Mouse (Mus musculus) limb, embryonic 13.5 days (tissue): ENCODE data around the gene Zbtb16. TPM values are rescaled to one million over a fixed set of nuclear protein-coding genes. Genes with fewer than 3 reads are reported as not detected.
A peak's percentile ranks its signal among the peaks of the same experiment; 100 is the strongest.

Source experiments
- ATAC-seq: fragments of 200-750 bp; cut with Nextera tagmentation; 2 replicates; pipeline ENCODE4 v1.8.0; 2017; ENCODE audit warnings: low read depth, moderate number of reproducible peaks, moderate TSS enrichment; ENCODE audit not compliant: low FRiP score
- H3K27ac ChIP-seq: fragments of 300-500 bp; sonication (generic); 2 replicates; pipeline ENCODE4 v1.5.1; 2015; ENCODE audit warnings: inconsistent platforms, mild to moderate bottlenecking, moderate library complexity
- H3K27me3 ChIP-seq: fragments of 300-500 bp; sonication (generic); 2 replicates; pipeline ENCODE4 v1.6.1; 2015; ENCODE audit warnings: mild to moderate bottlenecking, inconsistent platforms
- H3K36me3 ChIP-seq: fragments of 300-500 bp; sonication (generic); 2 replicates; pipeline ENCODE4 v1.6.1; 2015; ENCODE audit warnings: inconsistent platforms, mild to moderate bottlenecking, moderate library complexity
- H3K4me1 ChIP-seq: fragments of 300-500 bp; sonication (generic); 2 replicates; pipeline ENCODE4 v1.6.1; 2015; ENCODE audit warnings: inconsistent platforms
- H3K4me2 ChIP-seq: fragments of 300-500 bp; sonication (generic); replicated peaks from 2 replicates; pipeline ENCODE4 v1.6.1; 2015; ENCODE audit warnings: inconsistent platforms, mild to moderate bottlenecking, moderate library complexity
- H3K4me3 ChIP-seq: fragments of 300-500 bp; sonication (generic); 2 replicates; pipeline ENCODE4 v1.5.1; 2015; ENCODE audit warnings: moderate library complexity, mild to moderate bottlenecking, inconsistent platforms
- H3K9ac ChIP-seq: fragments of 300-500 bp; sonication (generic); 2 replicates; pipeline ENCODE4 v1.6.1; 2015; ENCODE audit warnings: mild to moderate bottlenecking, inconsistent platforms
- H3K9me3 ChIP-seq: fragments of 300-500 bp; sonication (generic); 2 replicates; pipeline ENCODE4 v1.6.1; 2016; ENCODE audit warnings: inconsistent platforms
- WGBS: fragments of 180-500 bp; shearing (Covaris S2); methylation state at CpG from one replicate; pipeline ENCODE4 v1.1.7; 2015; 5-methylcytosine and 5-hydroxymethylcytosine counted together
- polyA plus RNA-seq: library from polyadenylated mRNA; unstranded; fragments of >200 nt; fragmentation: Nextera tagmentation; extraction: Ambion mirVana; gene quantifications from 2 replicates; pipeline ENCODE4 v1.2.1, GENCODE M21; 2015

Gene Zbtb16
- polyA plus RNA-seq, 1 experiment from 2014 or later, result 1.1 TPM

DNA sequence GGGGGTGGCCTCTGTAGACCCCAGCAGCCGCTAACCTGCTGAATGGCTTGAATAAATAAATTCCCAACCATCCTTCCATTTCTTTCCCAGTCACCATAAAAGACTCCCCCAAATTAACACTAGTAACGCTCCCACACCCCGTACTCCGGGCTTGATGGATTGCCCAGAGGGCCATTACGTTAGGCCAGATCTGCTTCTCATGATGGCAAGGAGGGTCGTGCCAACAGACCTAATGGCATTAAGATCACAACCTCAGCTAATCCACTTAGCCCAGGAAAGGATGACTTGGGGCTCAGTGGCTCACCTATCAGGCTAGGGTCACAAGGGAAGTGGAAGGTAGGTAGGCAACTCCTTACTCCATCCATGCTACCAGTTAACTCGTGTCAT lies 12.7 kb downstream of the Zbtb16 start:
- no peaks in the 10 kb centered on the region for H3K9me3 ChIP-seq
- no peak overlapping the region for H3K9ac ChIP-seq
- no peaks in the 10 kb centered on the region for H3K36me3 ChIP-seq
- WGBS, result 14% methylated on average over 7 of the region's 7 CpGs
- H3K27me3 ChIP-seq, result peaks cover 83% of the 10 kb centered on the region
- H3K27ac ChIP-seq, result no peak overlapping the region; the same call in 1 of the 2 replicates
- peaks cover 46% of the 10 kb centered on the region for H3K4me1 ChIP-seq
- no peak for ATAC-seq
- peak overlapping the region; percentile 46 for H3K4me2 ChIP-seq
- H3K4me3 ChIP-seq, result peak overlapping the region; percentile 3; the same call in 1 of the 2 replicates

DNA sequence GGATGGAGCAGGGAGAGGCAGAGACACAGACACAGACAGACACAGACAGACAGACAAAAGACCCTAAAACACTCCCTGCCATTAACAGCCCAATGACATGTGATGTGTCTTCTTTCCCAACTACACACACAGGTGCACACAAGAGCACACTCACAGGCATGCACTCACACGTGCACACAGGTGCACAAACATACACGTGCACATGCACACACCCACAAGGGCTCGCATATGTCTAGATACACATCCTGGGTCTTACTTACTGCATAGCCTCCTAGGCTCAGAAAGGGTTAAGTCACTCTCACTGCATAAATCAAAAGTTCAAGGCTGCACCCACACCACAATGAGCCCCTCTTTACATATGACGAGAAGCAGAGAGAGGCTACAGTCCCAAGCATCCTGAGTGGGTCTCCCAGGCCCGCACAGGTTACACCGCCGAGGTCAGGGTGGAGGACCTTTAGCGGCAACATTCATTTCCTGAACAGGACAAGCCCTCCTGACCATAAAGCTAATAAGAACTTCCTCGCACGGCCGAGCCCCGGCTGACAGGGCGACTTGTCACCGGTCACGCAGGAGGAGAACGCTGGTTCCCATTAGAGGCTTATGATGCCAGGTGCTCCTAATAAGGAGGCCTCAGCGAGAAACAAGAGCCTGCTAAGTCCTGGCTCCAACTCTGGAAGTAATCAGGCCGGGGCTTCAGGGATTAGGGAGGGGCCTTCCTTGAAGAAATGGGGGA lies 13.3 kb downstream of the Zbtb16 start:
- ATAC-seq, result peak; percentile 74
- Histone ChIP-seq H3K9me3 (no peaks in the 10 kb centered on the region), H3K27me3 (peaks cover 82% of the 10 kb centered on the region), H3K4me3 (peak overlapping the region; percentile 3; the same call in 1 of the 2 replicates), H3K4me2 (peak overlapping the region; percentile 46), H3K4me1 (peaks cover 46% of the 10 kb centered on the region), H3K36me3 (no peaks in the 10 kb centered on the region), H3K27ac (no peak overlapping the region), H3K9ac (no peak overlapping the region)
- WGBS, result 7% methylated on average over 18 of the region's 18 CpGs

DNA sequence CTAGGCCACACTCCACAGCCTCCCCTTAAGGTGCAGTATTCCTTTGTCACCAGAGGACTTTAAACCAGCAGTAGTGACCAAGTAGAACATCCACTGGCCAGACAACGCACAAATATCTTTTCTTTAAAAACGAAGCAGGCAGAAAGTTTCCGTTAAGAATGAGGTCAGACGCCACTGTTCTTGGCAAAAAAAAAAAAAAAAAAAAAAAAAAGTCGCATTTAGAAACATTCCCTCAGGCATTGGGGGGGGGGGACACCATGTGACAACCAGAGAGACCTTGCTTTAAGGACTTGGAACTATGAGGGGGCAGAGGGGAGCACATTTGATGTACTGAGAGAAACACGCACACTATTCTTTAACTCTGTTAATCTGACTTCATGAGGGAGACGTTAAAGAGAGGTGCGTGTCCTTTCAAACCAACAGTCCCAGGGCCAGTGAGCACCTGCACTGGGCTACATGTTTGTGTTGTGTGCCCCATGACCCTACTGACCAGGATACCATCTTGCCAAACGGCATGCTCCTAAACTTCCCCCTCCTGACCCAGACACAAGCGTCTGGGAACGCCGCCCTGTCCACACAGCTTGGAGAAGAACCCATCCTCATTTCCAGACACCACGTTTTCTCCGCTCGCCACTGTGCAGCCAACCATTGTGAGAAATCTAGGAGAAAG lies 14.0 kb downstream of the Zbtb16 start:
- H3K27ac ChIP-seq, result no peak overlapping the region

DNA sequence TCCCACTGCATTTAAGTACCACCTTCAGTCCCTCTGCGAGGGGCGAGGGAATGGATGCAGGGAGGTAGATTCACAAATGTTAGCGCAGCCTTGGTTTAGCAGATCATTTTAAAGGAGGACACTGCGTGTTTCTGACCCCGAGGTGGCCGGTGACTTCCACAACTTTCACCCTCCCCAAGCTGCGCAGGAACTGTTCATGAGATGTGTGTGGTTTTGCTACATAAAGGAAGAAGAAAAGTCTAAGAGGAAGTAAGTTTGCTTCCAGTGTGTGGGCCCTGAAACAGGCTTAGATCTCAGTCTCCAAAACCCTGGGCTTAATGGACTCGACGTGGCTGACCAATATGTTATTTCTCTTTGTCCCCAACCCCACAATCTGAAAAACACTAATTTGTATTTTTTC lies 14.6 kb downstream of the Zbtb16 start:
- 29% methylated on average over 9 of the region's 9 CpGs for WGBS

More for the DNA sequence above, 14.0 kb downstream of the Zbtb16 start:
- no peaks in the 10 kb centered on the region for H3K36me3 ChIP-seq
- H3K9ac ChIP-seq, result no peak overlapping the region
- no peak for ATAC-seq
- no peaks in the 10 kb centered on the region for H3K9me3 ChIP-seq
- peaks cover 46% of the 10 kb centered on the region for H3K4me1 ChIP-seq
- WGBS, result 30% methylated on average over 15 of the region's 15 CpGs
- peaks cover 80% of the 10 kb centered on the region for H3K27me3 ChIP-seq
- 0 out of 2 replicates have a peak overlapping the region, but pooled peaks have one; percentile 3 for H3K4me3 ChIP-seq
- no peak overlapping the region for H3K4me2 ChIP-seq

DNA sequence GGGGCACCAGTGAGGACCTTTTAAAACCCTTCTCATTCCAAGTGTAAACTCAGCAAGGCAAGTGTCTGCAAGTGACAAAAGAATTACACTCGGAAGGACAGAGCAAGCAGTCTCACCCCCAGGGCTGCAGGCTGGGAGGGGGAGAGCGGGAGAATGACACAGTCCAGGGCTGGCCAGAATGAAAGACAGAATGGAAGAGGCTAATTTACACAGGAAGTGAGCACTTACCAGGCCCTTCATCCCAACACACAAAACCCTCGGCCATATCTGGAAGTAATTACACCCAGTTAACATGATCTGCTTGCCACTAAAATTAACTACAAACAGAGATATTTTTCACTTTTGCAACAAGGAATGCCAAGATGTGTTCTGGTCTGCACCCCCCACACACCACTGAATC lies 15.2 kb downstream of the Zbtb16 start:
- no peak overlapping the region for H3K4me3 ChIP-seq
- no peak overlapping the region for H3K4me2 ChIP-seq
- H3K36me3 ChIP-seq, result no peaks in the 10 kb centered on the region
- H3K27me3 ChIP-seq, result peaks cover 74% of the 10 kb centered on the region
- WGBS, result 17% methylated on average over 3 of the region's 3 CpGs
- peaks cover 46% of the 10 kb centered on the region for H3K4me1 ChIP-seq
- no peak overlapping the region for H3K27ac ChIP-seq
- no peak overlapping the region for H3K9ac ChIP-seq
- no peak for ATAC-seq
- H3K9me3 ChIP-seq, result no peaks in the 10 kb centered on the region

More for the DNA sequence above, 14.6 kb downstream of the Zbtb16 start:
- no peak for ATAC-seq
- no peaks in the 10 kb centered on the region for H3K9me3 ChIP-seq
- H3K4me2 ChIP-seq, result no peak overlapping the region
- peaks cover 46% of the 10 kb centered on the region for H3K4me1 ChIP-seq
- no peak overlapping the region for H3K4me3 ChIP-seq
- H3K9ac ChIP-seq, result no peak overlapping the region
- H3K36me3 ChIP-seq, result no peaks in the 10 kb centered on the region
- H3K27ac ChIP-seq, result no peak overlapping the region
- H3K27me3 ChIP-seq, result peaks cover 76% of the 10 kb centered on the region

DNA sequence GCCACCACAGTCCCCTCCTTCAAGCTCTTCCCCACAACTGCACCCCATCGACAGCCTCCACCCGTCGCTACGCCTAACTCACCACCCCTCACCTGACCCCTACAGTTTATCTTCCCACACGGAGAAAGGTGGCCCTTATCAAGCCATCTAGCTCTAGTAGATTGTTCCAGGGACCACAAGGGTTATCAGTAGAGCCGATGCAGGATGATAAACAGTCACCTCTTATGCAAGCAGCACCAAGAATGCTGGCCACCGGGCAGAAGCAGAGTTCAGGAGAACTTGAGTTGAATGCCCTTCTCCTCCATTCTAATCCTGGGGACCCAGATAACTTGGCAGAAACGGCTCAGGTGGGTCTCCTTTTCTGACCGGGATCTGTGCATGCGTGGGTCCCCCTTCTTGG lies 16.3 kb downstream of the Zbtb16 start:
- H3K4me2 ChIP-seq, result no peak overlapping the region
- peaks cover 73% of the 10 kb centered on the region for H3K27me3 ChIP-seq
- H3K9me3 ChIP-seq, result no peaks in the 10 kb centered on the region
- ATAC-seq, result no peak
- no peaks in the 10 kb centered on the region for H3K36me3 ChIP-seq
- H3K4me1 ChIP-seq, result peaks cover 46% of the 10 kb centered on the region
- no peak overlapping the region for H3K27ac ChIP-seq
- no peak overlapping the region for H3K9ac ChIP-seq
- 67% methylated on average over 10 of the region's 10 CpGs for WGBS
- no peak overlapping the region for H3K4me3 ChIP-seq

DNA sequence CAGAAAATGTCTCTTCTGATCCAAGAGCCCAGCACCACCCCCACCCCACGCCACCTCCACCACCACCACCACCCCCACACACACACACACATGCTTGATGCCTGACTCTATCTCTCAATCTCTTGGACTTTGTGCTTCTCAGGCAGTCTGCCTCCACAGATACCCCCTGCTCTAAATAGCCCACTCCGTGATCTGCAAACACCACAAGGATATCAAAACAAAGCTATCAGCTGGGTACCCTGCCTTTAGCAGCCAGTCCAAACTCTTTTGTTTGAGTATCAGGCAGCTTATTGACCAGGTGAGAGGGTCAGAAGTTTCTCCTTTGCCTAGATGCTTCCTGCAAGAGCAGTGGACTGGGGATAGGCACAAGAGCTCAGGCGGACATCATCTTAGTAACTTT lies 16.9 kb downstream of the Zbtb16 start:
- Histone ChIP-seq H3K27ac (no peak overlapping the region), H3K4me3 (no peak overlapping the region), H3K9me3 (no peaks in the 10 kb centered on the region), H3K36me3 (no peaks in the 10 kb centered on the region), H3K4me2 (no peak overlapping the region), H3K27me3 (peaks cover 70% of the 10 kb centered on the region), H3K4me1 (peaks cover 44% of the 10 kb centered on the region), H3K9ac (no peak overlapping the region)
- no peak for ATAC-seq
- 81% methylated on average over 3 of the region's 3 CpGs for WGBS

DNA sequence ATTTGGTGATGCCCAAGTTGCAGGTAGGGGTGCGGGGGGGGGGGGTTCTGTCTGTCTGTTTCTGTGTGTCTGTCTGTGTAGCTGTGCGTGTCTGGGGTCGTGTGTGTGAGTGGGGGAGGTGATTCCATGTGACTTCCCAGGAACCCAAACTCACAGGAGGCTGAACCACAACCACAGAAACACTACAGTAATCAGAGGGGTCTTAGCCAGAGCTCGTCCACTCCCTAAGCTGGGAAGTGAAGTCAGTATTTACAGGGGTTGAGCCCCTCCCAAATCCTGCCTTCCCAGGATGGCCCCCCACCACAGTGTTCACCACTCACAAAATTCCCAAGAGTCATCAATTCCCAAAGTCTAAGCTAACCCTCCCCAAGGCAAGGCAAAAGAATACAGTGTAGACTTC lies 18.1 kb downstream of the Zbtb16 start:
- Histone ChIP-seq H3K4me1 (peaks cover 31% of the 10 kb centered on the region), H3K4me2 (no peak overlapping the region), H3K27ac (no peak overlapping the region), H3K9ac (no peak overlapping the region), H3K27me3 (peaks cover 74% of the 10 kb centered on the region), H3K36me3 (no peaks in the 10 kb centered on the region), H3K9me3 (no peaks in the 10 kb centered on the region), H3K4me3 (no peak overlapping the region)
- WGBS, result 70% methylated on average over 4 of the region's 4 CpGs
- no peak for ATAC-seq

DNA sequence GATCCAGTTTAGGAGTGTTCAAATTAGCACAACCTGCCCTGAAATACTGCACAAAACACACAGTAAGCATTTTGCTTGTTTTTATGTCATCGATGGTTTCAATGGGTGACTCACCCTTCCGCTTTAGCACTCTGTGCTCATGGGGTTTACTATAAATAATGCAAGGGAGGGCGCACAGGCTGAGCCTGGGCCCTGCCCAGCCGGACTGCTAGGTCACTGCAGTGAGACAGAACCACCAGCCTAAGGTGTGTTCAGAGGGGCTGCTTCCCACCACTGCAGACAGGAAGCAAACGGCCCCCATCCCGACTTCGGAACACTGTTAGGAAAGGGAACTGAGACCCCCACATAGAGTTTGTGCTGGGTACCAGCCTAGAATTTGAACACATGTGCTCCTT lies 18.6 kb downstream of the Zbtb16 start:
- no peaks in the 10 kb centered on the region for H3K36me3 ChIP-seq
- H3K4me2 ChIP-seq, result no peak overlapping the region
- no peaks in the 10 kb centered on the region for H3K9me3 ChIP-seq
- H3K27me3 ChIP-seq, result peaks cover 74% of the 10 kb centered on the region
- ATAC-seq, result no peak
- no peak overlapping the region for H3K27ac ChIP-seq
- WGBS, result 81% methylated on average over 7 of the region's 7 CpGs
- H3K4me3 ChIP-seq, result no peak overlapping the region
- peaks cover 26% of the 10 kb centered on the region for H3K4me1 ChIP-seq
- no peak overlapping the region for H3K9ac ChIP-seq

DNA sequence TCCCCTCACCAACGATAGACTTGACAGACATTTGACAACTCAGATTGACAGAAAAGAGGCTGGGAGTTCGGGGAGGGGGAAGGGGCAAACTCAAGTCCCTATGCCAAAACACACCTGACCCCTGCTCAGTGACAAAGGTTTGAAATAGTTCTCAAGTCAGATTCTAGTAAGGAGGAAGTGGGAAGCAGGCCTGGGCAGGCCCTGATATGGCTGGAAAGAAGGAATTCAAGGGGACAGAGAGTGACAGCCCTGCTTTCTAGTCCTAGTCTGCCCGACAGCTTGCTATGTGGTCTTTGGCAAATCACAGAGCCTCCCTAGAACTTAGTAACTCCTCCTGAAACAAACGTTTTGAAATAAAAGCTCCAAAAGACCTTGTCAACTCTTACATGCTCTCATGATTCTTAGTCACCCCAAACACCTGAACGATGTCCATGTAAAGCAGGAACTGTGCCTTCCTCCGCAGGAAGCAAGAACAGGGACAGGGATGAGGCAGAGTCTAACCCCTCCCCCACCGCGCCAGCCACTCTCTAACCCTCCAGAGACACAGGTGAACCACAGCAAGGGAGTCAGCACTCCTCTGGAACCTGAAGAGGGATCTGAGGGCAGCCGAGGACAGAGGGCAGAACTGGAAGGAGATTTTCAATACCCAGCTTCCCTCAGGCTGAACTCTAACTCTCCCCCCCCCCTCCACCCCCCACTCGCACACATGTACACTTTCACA lies 19.2 kb downstream of the Zbtb16 start:
- Histone ChIP-seq H3K4me1 (peaks cover 21% of the 10 kb centered on the region), H3K9me3 (no peaks in the 10 kb centered on the region), H3K27ac (no peak overlapping the region), H3K27me3 (peaks cover 69% of the 10 kb centered on the region), H3K4me3 (no peak overlapping the region), H3K36me3 (no peaks in the 10 kb centered on the region), H3K4me2 (no peak overlapping the region), H3K9ac (no peak overlapping the region)
- WGBS, result 51% methylated on average over 10 of the region's 10 CpGs
- ATAC-seq, result no peak

DNA sequence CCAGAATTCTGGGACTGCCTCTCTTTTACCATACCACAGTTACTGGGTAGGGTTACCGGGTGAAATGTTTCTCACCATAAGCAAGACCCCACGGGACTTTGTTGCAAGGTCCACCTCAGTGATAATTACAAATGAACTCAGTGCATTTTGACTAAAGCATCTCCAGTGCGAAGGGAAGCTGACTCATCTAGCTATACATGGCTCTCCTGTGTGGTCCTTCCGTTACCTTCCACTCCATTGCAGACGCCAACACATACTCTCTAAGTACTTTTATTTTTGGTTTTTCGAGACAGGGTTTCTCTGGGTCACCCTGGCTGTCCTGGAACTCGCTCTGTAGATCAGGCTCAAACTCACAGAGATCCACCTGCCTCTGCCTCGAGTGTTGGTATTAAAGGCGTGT lies 19.9 kb downstream of the Zbtb16 start:
- ATAC-seq, result no peak
- WGBS, result 91% methylated on average over 9 of the region's 9 CpGs
- Histone ChIP-seq H3K27me3 (peaks cover 67% of the 10 kb centered on the region), H3K27ac (no peak overlapping the region), H3K36me3 (no peaks in the 10 kb centered on the region), H3K4me2 (no peak overlapping the region), H3K4me3 (no peak overlapping the region), H3K9me3 (no peaks in the 10 kb centered on the region), H3K4me1 (peaks cover 14% of the 10 kb centered on the region), H3K9ac (no peak overlapping the region)

DNA sequence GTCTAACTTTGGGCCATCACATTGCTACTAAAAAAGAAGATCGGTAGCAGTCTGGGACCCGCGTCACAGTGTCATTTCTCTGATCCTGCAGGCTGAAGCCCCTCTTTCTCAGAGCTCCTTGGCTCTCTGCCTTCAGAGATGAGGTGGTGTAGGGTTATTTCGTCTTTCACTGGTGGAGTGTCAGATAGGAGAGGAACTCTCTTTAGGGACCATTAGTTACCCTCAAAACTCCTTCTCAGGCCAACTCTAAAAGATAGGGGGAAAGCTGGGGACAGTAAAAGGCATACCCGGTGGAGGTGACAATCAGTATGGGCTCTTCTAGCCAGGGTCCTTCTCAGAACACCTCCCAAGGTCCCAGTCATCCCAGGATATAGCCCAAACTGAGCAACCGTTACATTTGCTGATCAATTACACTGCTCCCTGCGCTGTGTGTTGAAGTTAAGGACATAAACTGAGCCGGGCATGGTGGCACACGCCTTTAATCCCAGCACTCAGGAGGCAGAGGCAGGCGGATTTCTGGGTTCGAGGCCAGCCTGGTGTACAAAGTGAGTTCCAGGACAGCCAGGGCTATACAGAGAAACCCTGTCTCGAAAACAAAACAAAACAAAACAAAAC lies 21.0 kb downstream of the Zbtb16 start:
- WGBS, result 85% methylated on average over 12 of the region's 12 CpGs
- Histone ChIP-seq H3K9ac (no peak overlapping the region), H3K4me2 (no peak overlapping the region), H3K4me3 (no peak overlapping the region), H3K9me3 (no peaks in the 10 kb centered on the region), H3K36me3 (no peaks in the 10 kb centered on the region), H3K27ac (no peak overlapping the region), H3K4me1 (0 out of 2 replicates have a peak, but pooled peaks cover 4% of the 10 kb centered on the region), H3K27me3 (peaks cover 66% of the 10 kb centered on the region)
- no peak for ATAC-seq
